Mouse (Mus musculus): Measurements from ENCODE around the gene Srd5a3.

Gene Srd5a3

GRCm38 (mm10) chr5:76140730-76141066 lies 627 bp downstream of the Srd5a3 start:
- in situ Hi-C loops (cut with MboI; ENCODE audit: low pct_unique_long_range_greater_than_20kb in 1 of 2, low sequenced_read_pairs in 2 of 2, unreplicated experiment in 1 of 2), result no loop called here

GRCm38 (mm10) chr5:76143356-76143755 lies 3.3 kb downstream of the Srd5a3 start:
- in situ Hi-C loops (cut with MboI; ENCODE audit: low pct_unique_long_range_greater_than_20kb in 1 of 2, low sequenced_read_pairs in 2 of 2, unreplicated experiment in 1 of 2), result no loop called here

- in situ Hi-C loops (cut with MboI; ENCODE audit: low pct_unique_long_range_greater_than_20kb in 1 of 2, low sequenced_read_pairs in 2 of 2, unreplicated experiment in 1 of 2), result no loop called here
These were observed 6.3 kb downstream of the Srd5a3 start for GRCm38 (mm10) chr5:76146401-76146800.

GRCm38 (mm10) chr5:76149436-76149835 lies 9.4 kb downstream of the Srd5a3 start:
- in situ Hi-C loops (cut with MboI; ENCODE audit: low pct_unique_long_range_greater_than_20kb in 1 of 2, low sequenced_read_pairs in 2 of 2, unreplicated experiment in 1 of 2), result no loop called here

GRCm38 (mm10) chr5:76152956-76153355 lies 12.9 kb downstream of the Srd5a3 start:
- in situ Hi-C loops (cut with MboI; ENCODE audit: low pct_unique_long_range_greater_than_20kb in 1 of 2, low sequenced_read_pairs in 2 of 2, unreplicated experiment in 1 of 2), result no loop called here

- in situ Hi-C loops (cut with MboI; ENCODE audit: low pct_unique_long_range_greater_than_20kb in 1 of 2, low sequenced_read_pairs in 2 of 2, unreplicated experiment in 1 of 2), result no loop called here
These were observed 13.4 kb downstream of the Srd5a3 start for GRCm38 (mm10) chr5:76153430-76153829.

- in situ Hi-C loops (cut with MboI; ENCODE audit: low pct_unique_long_range_greater_than_20kb in 1 of 2, low sequenced_read_pairs in 2 of 2, unreplicated experiment in 1 of 2), result no loop called here
These were observed 14.5 kb downstream of the Srd5a3 start for GRCm38 (mm10) chr5:76154434-76155165.

GRCm38 (mm10) chr5:76159555-76159954 lies 19.5 kb downstream of the Srd5a3 start:
- in situ Hi-C loops (cut with MboI; ENCODE audit: low pct_unique_long_range_greater_than_20kb in 1 of 2, low sequenced_read_pairs in 2 of 2, unreplicated experiment in 1 of 2), result no loop called here

- in situ Hi-C loops (cut with MboI; ENCODE audit: low pct_unique_long_range_greater_than_20kb in 1 of 2, low sequenced_read_pairs in 2 of 2, unreplicated experiment in 1 of 2), result no loop called here
These were observed 20.0 kb downstream of the Srd5a3 start for GRCm38 (mm10) chr5:76160086-76160485.

- in situ Hi-C loops (cut with MboI; ENCODE audit: low pct_unique_long_range_greater_than_20kb in 1 of 2, low sequenced_read_pairs in 2 of 2, unreplicated experiment in 1 of 2), result no loop called here
These were observed 21.4 kb downstream of the Srd5a3 start for GRCm38 (mm10) chr5:76161491-76161890.

- in situ Hi-C loops (cut with MboI; ENCODE audit: low pct_unique_long_range_greater_than_20kb in 1 of 2, low sequenced_read_pairs in 2 of 2, unreplicated experiment in 1 of 2), result no loop called here
These were observed 22.9 kb downstream of the Srd5a3 start for GRCm38 (mm10) chr5:76162926-76163325.

GRCm38 (mm10) chr5:76163828-76164390 lies 23.8 kb downstream of the Srd5a3 start:
- in situ Hi-C loops (cut with MboI; ENCODE audit: low pct_unique_long_range_greater_than_20kb in 1 of 2, low sequenced_read_pairs in 2 of 2, unreplicated experiment in 1 of 2), result no loop called here

GRCm38 (mm10) chr5:76164827-76165226 lies 24.8 kb downstream of the Srd5a3 start:
- in situ Hi-C loops (cut with MboI; ENCODE audit: low pct_unique_long_range_greater_than_20kb in 1 of 2, low sequenced_read_pairs in 2 of 2, unreplicated experiment in 1 of 2), result no loop called here

GRCm38 (mm10) chr5:76170522-76170921 lies 30.5 kb downstream of the Srd5a3 start:
- in situ Hi-C loops (cut with MboI; ENCODE audit: low pct_unique_long_range_greater_than_20kb in 1 of 2, low sequenced_read_pairs in 2 of 2, unreplicated experiment in 1 of 2), result no loop called here

GRCm38 (mm10) chr5:76171039-76171438 lies 31.0 kb downstream of the Srd5a3 start:
- in situ Hi-C loops (cut with MboI; ENCODE audit: low pct_unique_long_range_greater_than_20kb in 1 of 2, low sequenced_read_pairs in 2 of 2, unreplicated experiment in 1 of 2), result no loop called here

- in situ Hi-C loops (cut with MboI; ENCODE audit: low pct_unique_long_range_greater_than_20kb in 1 of 2, low sequenced_read_pairs in 2 of 2, unreplicated experiment in 1 of 2), result no loop called here
These were observed 35.0 kb downstream of the Srd5a3 start for GRCm38 (mm10) chr5:76175051-76175450.

- in situ Hi-C loops (cut with MboI; ENCODE audit: low pct_unique_long_range_greater_than_20kb in 1 of 2, low sequenced_read_pairs in 2 of 2, unreplicated experiment in 1 of 2), result no loop called here
These were observed 36.3 kb downstream of the Srd5a3 start for GRCm38 (mm10) chr5:76176411-76176810.

GRCm38 (mm10) chr5:76176841-76177240 lies 36.8 kb downstream of the Srd5a3 start:
- in situ Hi-C loops (cut with MboI; ENCODE audit: low pct_unique_long_range_greater_than_20kb in 1 of 2, low sequenced_read_pairs in 2 of 2, unreplicated experiment in 1 of 2), result no loop called here

- in situ Hi-C loops (cut with MboI; ENCODE audit: low pct_unique_long_range_greater_than_20kb in 1 of 2, low sequenced_read_pairs in 2 of 2, unreplicated experiment in 1 of 2), result no loop called here
These were observed 37.6 kb downstream of the Srd5a3 start for GRCm38 (mm10) chr5:76177664-76178063.

GRCm38 (mm10) chr5:76179171-76179570 lies 39.1 kb downstream of the Srd5a3 start:
- in situ Hi-C loops (cut with MboI; ENCODE audit: low pct_unique_long_range_greater_than_20kb in 1 of 2, low sequenced_read_pairs in 2 of 2, unreplicated experiment in 1 of 2), result no loop called here

Measured in mouse embryonic stem cell (cell line).